Mouse (Mus musculus) embryonic fibroblast, embryonic 13.5 days (primary cell): Measurements from ENCODE around the gene Pop7. TPM values are rescaled to one million over a fixed set of nuclear protein-coding genes. Genes with fewer than 3 reads are reported as not detected.
A peak's percentile ranks its signal among the peaks of the same experiment; 100 is the strongest.

Experiments used
- H3K27ac ChIP-seq: 2 replicates; pipeline ENCODE4 v1.5.1; 2012; ENCODE audit warnings: low read length, control low read depth, inconsistent platforms; ENCODE audit not compliant: insufficient read depth
- H3K4me1 ChIP-seq: 2 replicates; pipeline ENCODE4 v1.6.1; 2011; ENCODE audit warnings: low read length; ENCODE audit not compliant: control insufficient read depth, insufficient read depth
- H3K4me3 ChIP-seq: 2 replicates; pipeline ENCODE4 v1.5.1; 2011; ENCODE audit warnings: mild to moderate bottlenecking, control low read depth, low read length; ENCODE audit not compliant: insufficient read depth
- CTCF ChIP-seq: IDR thresholded peaks from 2 replicates; pipeline ENCODE4 v1.5.1; 2011; ENCODE audit warnings: mild to moderate bottlenecking, control low read depth, low read length, moderate library complexity, borderline replicate concordance; ENCODE audit not compliant: insufficient read depth
- POLR2A ChIP-seq: IDR thresholded peaks from 2 replicates; pipeline ENCODE4 v1.6.1; 2011; ENCODE audit warnings: low read depth, mild to moderate bottlenecking, control low read depth, low read length, moderate library complexity
- polyA plus RNA-seq: library from polyadenylated mRNA; stranded (reverse); fragments of >200 nt; gene quantifications from 2 replicates; pipeline ENCODE4 v1.2.4, GENCODE M21; 2011; ENCODE audit warnings: low read depth; ENCODE audit not compliant: missing spikeins, insufficient read length

Gene Pop7
- polyA plus RNA-seq, result 14.6 and 16.8 TPM in 2 replicates

GRCm38 (mm10) chr5:137501709-137502666 is at the start of gene Pop7:
Pop7 (minus strand) TSS chr5:137502518.
- Histone ChIP-seq H3K4me3 (peak within 1 kb of the TSS; percentile 75), H3K4me1 (peaks cover 4% of the 10 kb centered on the region; the same call in 1 of the 2 replicates), H3K27ac (peak within 1 kb of the TSS; percentile 94)
- TF ChIP-seq POLR2A (peak; percentile 71), CTCF (peak; percentile 77)

- Histone ChIP-seq H3K4me1 (no peaks in the 10 kb centered on the region; the same call in 1 of the 2 replicates), H3K27ac (no peak overlapping the region), H3K4me3 (no peak overlapping the region)
- TF ChIP-seq POLR2A (no peak), CTCF (no peak)
These were observed 48.8 kb upstream of the Pop7 start for GRCm38 (mm10) chr5:137551119-137551518.

GRCm38 (mm10) chr5:137549840-137550239 is 47.5 kb upstream of the Pop7 start:
- H3K4me3 ChIP-seq, result no peak overlapping the region
- no peaks in the 10 kb centered on the region; the same call in 1 of the 2 replicates for H3K4me1 ChIP-seq
- no peak overlapping the region for H3K27ac ChIP-seq
- TF ChIP-seq CTCF (no peak), POLR2A (no peak)

- Histone ChIP-seq H3K4me1 (no peaks in the 10 kb centered on the region; the same call in 1 of the 2 replicates), H3K27ac (no peak overlapping the region), H3K4me3 (no peak overlapping the region)
- TF ChIP-seq CTCF (no peak), POLR2A (no peak)
These were observed 43.3 kb upstream of the Pop7 start for GRCm38 (mm10) chr5:137545596-137545995.

GRCm38 (mm10) chr5:137544926-137545325 is 42.6 kb upstream of the Pop7 start:
- no peaks in the 10 kb centered on the region for H3K4me1 ChIP-seq
- no peak overlapping the region for H3K4me3 ChIP-seq
- no peak overlapping the region for H3K27ac ChIP-seq
- TF ChIP-seq POLR2A (no peak), CTCF (no peak)

GRCm38 (mm10) chr5:137541768-137542540 is 39.6 kb upstream of the Pop7 start:
- TF ChIP-seq POLR2A, result no peak
- TF ChIP-seq CTCF, result no peak
- Histone ChIP-seq H3K27ac (no peak overlapping the region), H3K4me1 (no peaks in the 10 kb centered on the region), H3K4me3 (no peak overlapping the region)

GRCm38 (mm10) chr5:137540991-137541390 is 38.7 kb upstream of the Pop7 start:
- H3K4me3 ChIP-seq, result no peak overlapping the region
- H3K27ac ChIP-seq, result no peak overlapping the region
- H3K4me1 ChIP-seq, result no peaks in the 10 kb centered on the region
- TF ChIP-seq POLR2A (no peak), CTCF (no peak)

- TF ChIP-seq CTCF, result no peak
- TF ChIP-seq POLR2A, result no peak
These were observed 37.0 kb upstream of the Pop7 start for GRCm38 (mm10) chr5:137539291-137539801.

GRCm38 (mm10) chr5:137537461-137537860 is 35.1 kb upstream of the Pop7 start:
- TF ChIP-seq POLR2A (no peak), CTCF (no peak)
- H3K27ac ChIP-seq, result no peak overlapping the region
- no peak overlapping the region for H3K4me3 ChIP-seq

More at GRCm38 (mm10) chr5:137539291-137539801, 37.0 kb upstream of the Pop7 start:
- H3K27ac ChIP-seq, result no peak overlapping the region
- H3K4me3 ChIP-seq, result no peak overlapping the region
- no peaks in the 10 kb centered on the region for H3K4me1 ChIP-seq

GRCm38 (mm10) chr5:137535318-137535717 is 33.0 kb upstream of the Pop7 start:
- Histone ChIP-seq H3K4me1 (peaks cover 3% of the 10 kb centered on the region; the same call in 1 of the 2 replicates), H3K27ac (no peak overlapping the region), H3K4me3 (no peak overlapping the region)
- TF ChIP-seq POLR2A, result no peak
- TF ChIP-seq CTCF, result no peak

More at GRCm38 (mm10) chr5:137537461-137537860, 35.1 kb upstream of the Pop7 start:
- H3K4me1 ChIP-seq, result peaks cover 3% of the 10 kb centered on the region; the same call in 1 of the 2 replicates
